Mouse (Mus musculus) ES-E14 (cell line): Measurements from ENCODE around the gene Tceal3. TPM values are rescaled to one million over a fixed set of nuclear protein-coding genes. Genes with fewer than 3 reads are reported as not detected.

Source experiments
- DNase-seq: peaks from one replicate; pipeline ENCODE4 v3.0.0-alpha.2; 2013; ENCODE audit warnings: low read depth, low spot score
- H3K27ac ChIP-seq: 2 replicates; pipeline ENCODE4 v1.5.1; 2012; ENCODE audit warnings: low read depth, mild to moderate bottlenecking, low read length, moderate library complexity, mixed read lengths; ENCODE audit not compliant: poor library complexity, insufficient read depth, severe bottlenecking
- H3K36me3 ChIP-seq: 2 replicates; pipeline ENCODE4 v1.6.1; 2012; ENCODE audit warnings: mild to moderate bottlenecking, low read length, moderate library complexity, mixed read lengths; ENCODE audit not compliant: control insufficient read depth, poor library complexity, insufficient read depth, severe bottlenecking
- H3K4me1 ChIP-seq, 2 experiments: fragments of 150-350 bp in 1 of 2; sonication (generic) in 1 of 2; 2 replicates each; pipeline ENCODE4 v1.6.1; 2012; ENCODE audit warnings: low read length in 2 of 2, mild to moderate bottlenecking in 1 of 2, mixed read lengths in 1 of 2; ENCODE audit not compliant: control insufficient read depth in 2 of 2, insufficient read depth in 2 of 2, poor library complexity in 1 of 2
- H3K4me3 ChIP-seq, 2 experiments: fragments of 150-350 bp in 1 of 2; sonication (generic) in 1 of 2; 2 replicates each; pipeline ENCODE4 v1.5.1; 2012; ENCODE audit warnings: low read length in 2 of 2, low read depth in 1 of 2, mild to moderate bottlenecking in 1 of 2, mixed read lengths in 1 of 2; ENCODE audit not compliant: insufficient read depth in 1 of 2, poor library complexity in 1 of 2, severe bottlenecking in 1 of 2
- H3K9ac ChIP-seq: 2 replicates; pipeline ENCODE4 v1.6.1; 2012; ENCODE audit warnings: low read depth, mild to moderate bottlenecking, low read length, mixed read lengths; ENCODE audit not compliant: poor library complexity, insufficient read depth, severe bottlenecking
- H3K9me3 ChIP-seq: fragments of 150-350 bp; sonication (generic); 2 replicates; pipeline ENCODE4 v1.6.1; 2012; ENCODE audit warnings: low read depth, mild to moderate bottlenecking, low read length; ENCODE audit not compliant: control insufficient read depth, insufficient read depth
- CHD2 ChIP-seq: IDR thresholded peaks from 2 replicates; pipeline ENCODE4 v1.6.1; 2014; ENCODE audit warnings: mild to moderate bottlenecking, low read depth, low read length, inconsistent platforms
- HCFC1 ChIP-seq: IDR thresholded peaks from 2 replicates; pipeline ENCODE4 v1.6.1; 2012; ENCODE audit warnings: low read length, inconsistent platforms, borderline replicate concordance; ENCODE audit not compliant: insufficient read depth
- MAFK ChIP-seq: IDR thresholded peaks from 2 replicates; pipeline ENCODE4 v1.6.1; 2014; ENCODE audit warnings: mild to moderate bottlenecking, low read depth, low read length, inconsistent platforms; ENCODE audit not compliant: insufficient read depth
- ZC3H11A ChIP-seq: IDR thresholded peaks from 2 replicates; pipeline ENCODE4 v1.6.1; 2012; ENCODE audit warnings: low read depth, mild to moderate bottlenecking, inconsistent platforms, low read length, borderline replicate concordance
- ZNF384 ChIP-seq: IDR thresholded peaks from 2 replicates; pipeline ENCODE4 v1.6.1; 2012; ENCODE audit warnings: low read depth, low read length, inconsistent platforms
- in situ Hi-C, 2 experiments: fragments of 600-800 bp; cut with MboI; formaldehyde crosslinking; loops; one replicate each; pipeline ENCODE4 v1.15.1; 2025; ENCODE audit warnings: low sequenced_read_pairs in 2 of 2, inconsistent platforms in 1 of 2; ENCODE audit not compliant: unreplicated experiment in 2 of 2
- total RNA-seq: library from RNA; depleted of rRNA; stranded (reverse); fragments of 300-350 nt; gene quantifications from 2 replicates; pipeline ENCODE4 v1.2.3, GENCODE M21; 2012

The Tceal3 gene
- total RNA-seq, 1 experiment: not detected

- H3K9ac ChIP-seq: no peak overlapping the region
- no peak overlapping the region for H3K27ac ChIP-seq
- no peaks in the 10 kb centered on the region for H3K4me1 ChIP-seq
- no peak overlapping the region for H3K4me3 ChIP-seq
- in situ Hi-C loops: no loop called here
- no peak for DNase-seq
- H3K9me3 ChIP-seq: no peaks in the 10 kb centered on the region
- no peak for TF ChIP-seq MAFK
- H3K36me3 ChIP-seq: no peaks in the 10 kb centered on the region
These were observed 101.6 kb downstream of the Tceal3 start for GRCm38 (mm10) chrX:136692294-136692675.

- in situ Hi-C loops: no loop called here
- Histone ChIP-seq H3K27ac (no peak overlapping the region), H3K36me3 (no peaks in the 10 kb centered on the region), H3K4me3 (no peak overlapping the region), H3K4me1 (no peaks in the 10 kb centered on the region), H3K9me3 (no peaks in the 10 kb centered on the region), H3K9ac (no peak overlapping the region)
- TF ChIP-seq ZC3H11A (no peak), ZNF384 (no peak), CHD2 (no peak)
- no peak for DNase-seq
These were observed 102.6 kb downstream of the Tceal3 start for GRCm38 (mm10) chrX:136693196-136693595.

DNA sequence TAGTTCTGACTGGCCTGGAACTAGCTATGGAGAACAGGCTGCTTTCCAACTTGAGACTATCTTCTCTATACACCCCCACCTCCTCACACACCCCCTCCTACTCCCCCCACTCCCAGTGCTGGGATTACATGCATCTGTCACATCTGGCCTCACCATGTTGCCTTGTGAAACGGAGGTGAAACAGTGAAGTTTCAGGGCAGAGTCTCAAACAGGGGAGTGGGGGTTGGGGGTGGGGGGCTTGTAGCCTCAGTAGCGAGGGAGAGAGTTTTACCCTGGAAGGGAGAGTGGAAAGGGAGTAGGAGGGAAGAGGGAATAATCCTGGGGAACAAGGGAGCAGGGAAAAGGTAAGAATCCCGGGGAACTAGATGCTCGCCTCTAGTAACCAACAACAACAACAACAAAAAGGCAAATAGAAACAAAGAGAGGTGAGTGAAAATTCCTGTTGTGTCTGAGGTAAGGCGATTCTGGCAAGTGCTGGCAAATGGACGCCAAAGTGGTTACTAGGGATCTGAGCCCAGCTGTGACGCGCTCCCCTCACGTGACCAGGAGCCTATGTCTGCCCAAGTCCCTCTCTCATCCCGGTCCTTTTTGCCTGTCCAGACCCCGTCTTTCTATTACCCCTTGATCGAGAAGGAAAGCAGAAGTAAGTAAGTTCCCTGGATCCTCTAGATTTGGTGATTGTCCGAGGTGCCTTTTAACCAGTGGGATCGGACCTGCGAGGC lies 117.0 kb downstream of the Tceal3 start, which contains the start of gene Tceal1:
Tceal1 (plus strand) TSS at position 537 of the 722 bp plus-strand sequence.
- Histone ChIP-seq H3K4me1 (no peaks in the 10 kb centered on the region), H3K9me3 (no peaks in the 10 kb centered on the region), H3K4me3 (peak within 1 kb of the TSS; percentile 67 to 79), H3K9ac (peak within 1 kb of the TSS; percentile 58), H3K36me3 (no peaks in the 10 kb centered on the region), H3K27ac (no peak within 1 kb of the TSS)
- TF ChIP-seq CHD2 (no peak), MAFK (no peak), ZC3H11A (no peak), HCFC1 (no peak), ZNF384 (no peak)
- DNase-seq: peak; percentile 13
- in situ Hi-C loops: no loop called here

GRCm38 (mm10) chrX:136708168-136708681 lies 117.6 kb downstream of the Tceal3 start:
- in situ Hi-C loops: no loop called here

More at GRCm38 (mm10) chrX:136708168-136708681, 117.6 kb downstream of the Tceal3 start:
- H3K9ac ChIP-seq: peak overlapping the region; percentile 58
- TF ChIP-seq HCFC1 (no peak), CHD2 (no peak), MAFK (no peak), ZC3H11A (no peak), ZNF384 (no peak)
- H3K9me3 ChIP-seq: no peaks in the 10 kb centered on the region
- DNase-seq: peak; percentile 19
- no peaks in the 10 kb centered on the region for H3K4me1 ChIP-seq
- H3K4me3 ChIP-seq: peak overlapping the region; percentile 67 to 79
- H3K36me3 ChIP-seq: no peaks in the 10 kb centered on the region
- H3K27ac ChIP-seq: no peak overlapping the region
